Mouse (Mus musculus) Muller cell, postnatal 12 days (primary cell): ENCODE results near the gene Top2a.

Experiments used
- DNase-seq: peaks from one replicate; pipeline ENCODE4 v3.0.0-alpha.2; 2015; ENCODE audit errors: inconsistent ontology term

Top2a gene

GRCm38 (mm10) chr11:98964201-98964615 lies 59.8 kb downstream of the Top2a start:
- no peak for DNase-seq

GRCm38 (mm10) chr11:98963191-98964021 lies 60.6 kb downstream of the Top2a start:
- peak; percentile 94 for DNase-seq

GRCm38 (mm10) chr11:98962421-98963095 lies 61.4 kb downstream of the Top2a start:
- DNase-seq: no peak

GRCm38 (mm10) chr11:98961766-98962165 lies 62.2 kb downstream of the Top2a start:
- DNase-seq: no peak

GRCm38 (mm10) chr11:98961051-98961592 lies 62.9 kb downstream of the Top2a start:
- DNase-seq: peak; percentile 60

- DNase-seq: peak; percentile 89
Observed at GRCm38 (mm10) chr11:98960313-98960906, 63.6 kb downstream of the Top2a start.

- DNase-seq: peak; percentile 88
Observed at GRCm38 (mm10) chr11:98959437-98960312, 64.3 kb downstream of the Top2a start.

GRCm38 (mm10) chr11:98956340-98956739 lies 67.6 kb downstream of the Top2a start:
- no peak for DNase-seq

GRCm38 (mm10) chr11:98955707-98956235 lies 68.2 kb downstream of the Top2a start:
- no peak for DNase-seq

GRCm38 (mm10) chr11:98954801-98955706 lies 68.9 kb downstream of the Top2a start:
- no peak for DNase-seq

GRCm38 (mm10) chr11:98954373-98954772 lies 69.6 kb downstream of the Top2a start:
- peak; percentile 69 for DNase-seq

GRCm38 (mm10) chr11:98953835-98954320 lies 70.1 kb downstream of the Top2a start:
- DNase-seq: no peak

- DNase-seq: no peak
Observed at GRCm38 (mm10) chr11:98953361-98953760, 70.6 kb downstream of the Top2a start.

- no peak for DNase-seq
Observed at GRCm38 (mm10) chr11:98952736-98953135, 71.3 kb downstream of the Top2a start.

GRCm38 (mm10) chr11:98952111-98952510 lies 71.9 kb downstream of the Top2a start:
- no peak for DNase-seq

GRCm38 (mm10) chr11:98951026-98951906 lies 72.7 kb downstream of the Top2a start:
- peak; percentile 97 for DNase-seq

GRCm38 (mm10) chr11:98950484-98950883 lies 73.5 kb downstream of the Top2a start:
- no peak for DNase-seq

- DNase-seq: peak; percentile 6
Observed at GRCm38 (mm10) chr11:98949958-98950460, 74.0 kb downstream of the Top2a start.
